Mouse (Mus musculus): ENCODE results near the gene Gm45844.
"Not testable (repeated sequence)": the region's sequence is repeated elsewhere in the genome, so short reads cannot be mapped to it uniquely, and the experiment has no call there.

Gm45844 gene

GRCm38 (mm10) chr7:7277966-7278567 is at the start of gene Gm45844:
TSS of gene Gm45844 (minus strand) at chr7:7278289.
- not testable (repeated sequence) for DNase-seq (ENCODE audit: low read depth, low spot score)

- DNase-seq (ENCODE audit: low read depth, low spot score), result no peak
Observed at GRCm38 (mm10) chr7:7295595-7295994, 17.5 kb upstream of the Gm45844 start.

- no peak for DNase-seq (ENCODE audit: low read depth, low spot score)
Observed at GRCm38 (mm10) chr7:7281383-7281782, 3.3 kb upstream of the Gm45844 start.

GRCm38 (mm10) chr7:7277556-7277955 is 533 bp downstream of the Gm45844 start:
- not testable (repeated sequence) for DNase-seq (ENCODE audit: low read depth, low spot score)

GRCm38 (mm10) chr7:7247228-7247627 is 30.9 kb downstream of the Gm45844 start, which contains the start of gene Vmn2r29:
TSS of gene Vmn2r29 (minus strand) at chr7:7247328.
- not testable (repeated sequence) for DNase-seq (ENCODE audit: low read depth, low spot score)

GRCm38 (mm10) chr7:7209313-7210151 is 68.6 kb downstream of the Gm45844 start, which contains the start of gene Zfp772:
TSS of gene Zfp772 (minus strand) at chr7:7209998.
- DNase-seq (ENCODE audit: low read depth, low spot score), result not testable (repeated sequence)

- DNase-seq (ENCODE audit: low read depth, low spot score), result peak; percentile 42
Observed at GRCm38 (mm10) chr7:7188191-7188942, 89.7 kb downstream of the Gm45844 start.

- no peak for DNase-seq (ENCODE audit: low read depth, low spot score)
Observed at GRCm38 (mm10) chr7:7187417-7188190, 90.5 kb downstream of the Gm45844 start.

- DNase-seq (ENCODE audit: low read depth, low spot score), result no peak
Observed at GRCm38 (mm10) chr7:7185897-7186296, 92.2 kb downstream of the Gm45844 start.

GRCm38 (mm10) chr7:7171227-7172147 is 106.6 kb downstream of the Gm45844 start, which contains the start of gene Zfp418:
TSS of gene Zfp418 (plus strand) at chr7:7171330.
- peak; percentile 42 for DNase-seq (ENCODE audit: low read depth, low spot score)
